8 mouse cellular contexts compared by ENCODE assay signal in the genomic region with DNA sequence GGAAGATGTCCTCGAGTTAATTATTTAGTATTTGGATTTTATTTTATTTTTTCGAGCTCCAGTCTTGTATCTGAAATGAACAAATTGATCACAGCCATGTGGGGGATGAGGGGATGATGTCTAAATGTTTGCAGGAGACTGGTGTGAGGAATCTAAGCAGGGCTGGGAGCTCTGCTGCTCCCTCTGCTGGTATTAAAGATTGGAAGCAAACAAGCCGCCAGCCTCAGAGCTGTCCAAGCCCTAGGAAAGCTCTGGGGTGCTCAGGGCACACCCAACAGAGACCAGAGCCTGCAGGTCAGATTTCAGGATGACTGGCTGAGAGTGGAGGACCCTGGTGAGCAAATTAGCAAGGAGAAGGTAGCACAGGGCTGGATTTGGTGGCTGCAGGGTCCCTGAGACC.
A peak's percentile ranks its signal among the peaks of the same experiment; 100 is the strongest.
DNase-seq lines count a peak whose midpoint lies in the region; ATAC-seq and TF ChIP-seq lines count a peak whose summit lies in the region.

No protein-coding gene starts in this region.

- H3K9me3 ChIP-seq in E14TG2a.4 (ENCODE audit: low read length), result no peaks in the 10 kb centered on the region
- no peaks in the 10 kb centered on the region for H3K9me3 ChIP-seq in forebrain, embryonic 11.5 days (ENCODE audit: control insufficient read depth, low read length)
- no peaks in the 10 kb centered on the region for H3K9me3 ChIP-seq in hindbrain, embryonic 16.5 days (ENCODE audit: control insufficient read depth, low read length)
- H3K9me3 ChIP-seq in limb, embryonic 10.5 days (replicated peaks), result no peaks in the 10 kb centered on the region
- no peaks in the 10 kb centered on the region for H3K9me3 ChIP-seq in neural tube, embryonic 11.5 days (ENCODE audit: control insufficient read depth, low read length)

- peak; percentile 64 for DNase-seq in 416B (ENCODE audit: low read depth)
- DNase-seq in c-Kit-positive CD71-positive TER-119-positive erythroid progenitor cells, embryonic 14.5 days (ENCODE audit: low spot score), result peak; percentile 3
- peak; percentile 68 for DNase-seq in forebrain, embryonic 11.5 days (ENCODE audit: low spot score)
- peak; percentile 56 for DNase-seq in limb, embryonic 10.5 days (ENCODE audit: low spot score)
- peak; percentile 51 for DNase-seq in neural tube, embryonic 11.5 days (ENCODE audit: low spot score)

- H3K4me3 ChIP-seq in E14TG2a.4 (replicated peaks; ENCODE audit: low read length), result no peak overlapping the region
- no peak overlapping the region for H3K4me3 ChIP-seq in forebrain, embryonic 11.5 days (ENCODE audit: low read depth, low read length)
- no peak overlapping the region for H3K4me3 ChIP-seq in hindbrain, embryonic 16.5 days (ENCODE audit: low read length)
- H3K4me3 ChIP-seq in limb, embryonic 10.5 days, result no peak overlapping the region
- no peak overlapping the region for H3K4me3 ChIP-seq in neural tube, embryonic 11.5 days (ENCODE audit: low read depth, low read length)

- peak; percentile 59 for TF ChIP-seq CTCF in E14TG2a.4 (conservative IDR thresholded peaks at IDR 0.05; ENCODE audit: low read length)

- no peak overlapping the region for H3K27ac ChIP-seq in forebrain, embryonic 11.5 days (ENCODE audit: low read depth, low read length)
- H3K27ac ChIP-seq in hindbrain, embryonic 16.5 days (ENCODE audit: low read depth, low read length), result no peak overlapping the region
- H3K27ac ChIP-seq in limb, embryonic 10.5 days, result no peak overlapping the region
- H3K27ac ChIP-seq in neural tube, embryonic 11.5 days (ENCODE audit: low read depth, low read length), result no peak overlapping the region

- no peaks in the 10 kb centered on the region for H3K27me3 ChIP-seq in E14TG2a.4 (ENCODE audit: insufficient read depth, low read length)
- H3K27me3 ChIP-seq in forebrain, embryonic 11.5 days (ENCODE audit: control insufficient read depth, insufficient read depth, low read length), result no peaks in the 10 kb centered on the region
- H3K27me3 ChIP-seq in hindbrain, embryonic 16.5 days (replicated peaks; ENCODE audit: control insufficient read depth, insufficient read depth, low read length), result no peaks in the 10 kb centered on the region
- H3K27me3 ChIP-seq in limb, embryonic 10.5 days (ENCODE audit: low read depth, poor library complexity, severe bottlenecking), result no peaks in the 10 kb centered on the region
- H3K27me3 ChIP-seq in neural tube, embryonic 11.5 days (ENCODE audit: control insufficient read depth, insufficient read depth, low read length), result no peaks in the 10 kb centered on the region

- no peak; the same call in 1 of the 2 replicates for ATAC-seq in forebrain, embryonic 11.5 days (replicated peaks; ENCODE audit: low FRiP score)
- ATAC-seq in hindbrain, embryonic 16.5 days, result peak; percentile 79
- peak; percentile 48; the same call in 1 of the 2 replicates for ATAC-seq in neural tube, embryonic 11.5 days (ENCODE audit: insufficient read depth, low FRiP score, low TSS enrichment)
- no peak for ATAC-seq in monocyte, adult 5-6 weeks (replicated peaks; ENCODE audit: insufficient number of reproducible peaks, low FRiP score, low TSS enrichment, poor library complexity, severe bottlenecking)

- H3K36me3 ChIP-seq in E14TG2a.4 (ENCODE audit: insufficient read depth, low read length), result peaks cover 5% of the 10 kb centered on the region; the same call in 1 of the 2 replicates
- no peaks in the 10 kb centered on the region for H3K36me3 ChIP-seq in forebrain, embryonic 11.5 days (ENCODE audit: control insufficient read depth, insufficient read depth, low read length)
- H3K36me3 ChIP-seq in hindbrain, embryonic 16.5 days (ENCODE audit: control insufficient read depth, insufficient read depth, low read length), result no peaks in the 10 kb centered on the region
- no peaks in the 10 kb centered on the region for H3K36me3 ChIP-seq in limb, embryonic 10.5 days
- H3K36me3 ChIP-seq in neural tube, embryonic 11.5 days (ENCODE audit: control insufficient read depth, insufficient read depth, low read length), result no peaks in the 10 kb centered on the region

- 9% methylated on average over 3 of the region's 3 CpGs for WGBS in forebrain, embryonic 11.5 days
- WGBS in hindbrain, embryonic 16.5 days, result 11% methylated on average over 3 of the region's 3 CpGs
- whole genome bisulfite sequencing in limb, embryonic 10.5 days, result 8% methylated on average over 3 of the region's 3 CpGs
- WGBS in neural tube, embryonic 11.5 days, result 11% methylated on average over 3 of the region's 3 CpGs

- peaks cover 6% of the 10 kb centered on the region; the same call in 1 of the 2 replicates for H3K4me1 ChIP-seq in E14TG2a.4 (replicated peaks; ENCODE audit: low read depth, low read length)
- 0 out of 2 replicates have a peak, but pooled peaks cover 1% of the 10 kb centered on the region for H3K4me1 ChIP-seq in forebrain, embryonic 11.5 days (replicated peaks; ENCODE audit: control insufficient read depth, insufficient read depth, low read length)
- H3K4me1 ChIP-seq in hindbrain, embryonic 16.5 days (ENCODE audit: control insufficient read depth, insufficient read depth, low read depth, low read length), result peaks cover 2% of the 10 kb centered on the region; the same call in 1 of the 2 replicates
- H3K4me1 ChIP-seq in limb, embryonic 10.5 days, result peaks cover 17% of the 10 kb centered on the region
- H3K4me1 ChIP-seq in neural tube, embryonic 11.5 days (ENCODE audit: control insufficient read depth, insufficient read depth, low read length), result no peaks in the 10 kb centered on the region

- H3K9ac ChIP-seq in forebrain, embryonic 11.5 days (ENCODE audit: low read length), result no peak overlapping the region
- H3K9ac ChIP-seq in hindbrain, embryonic 16.5 days (ENCODE audit: low read depth, low read length), result no peak overlapping the region
- no peak overlapping the region for H3K9ac ChIP-seq in neural tube, embryonic 11.5 days (ENCODE audit: low read length)

- H3K4me2 ChIP-seq in forebrain, embryonic 11.5 days (ENCODE audit: low read depth, low read length, severe bottlenecking), result no peak overlapping the region
- H3K4me2 ChIP-seq in hindbrain, embryonic 16.5 days (ENCODE audit: low read length), result no peak overlapping the region
- no peak overlapping the region for H3K4me2 ChIP-seq in neural tube, embryonic 11.5 days (ENCODE audit: low read depth)

Comparison
In these comparisons a context has a peak if more than half of its experiments do, and no peak if none do; other contexts are left out.
1. DNase-seq: peak in every context shown above with its lines; median percentile 68 in forebrain, embryonic 11.5 days; 64 in 416B; 56 in limb, embryonic 10.5 days; 51 in neural tube, embryonic 11.5 days; 3 in c-Kit-positive CD71-positive TER-119-positive erythroid progenitor cells, embryonic 14.5 days.
2. ATAC-seq: peak in hindbrain, embryonic 16.5 days (single experiment) and neural tube, embryonic 11.5 days (single experiment); none in forebrain, embryonic 11.5 days (single experiment) and monocyte, adult 5-6 weeks (single experiment).